Mouse (Mus musculus): ENCODE data around the gene Myadml2. TPM values are rescaled to one million over a fixed set of nuclear protein-coding genes. Genes with fewer than 3 reads are reported as not detected.

Myadml2 gene
- polyA plus RNA-seq, 1 experiment from 2014 or later: 0.90 TPM

DNA sequence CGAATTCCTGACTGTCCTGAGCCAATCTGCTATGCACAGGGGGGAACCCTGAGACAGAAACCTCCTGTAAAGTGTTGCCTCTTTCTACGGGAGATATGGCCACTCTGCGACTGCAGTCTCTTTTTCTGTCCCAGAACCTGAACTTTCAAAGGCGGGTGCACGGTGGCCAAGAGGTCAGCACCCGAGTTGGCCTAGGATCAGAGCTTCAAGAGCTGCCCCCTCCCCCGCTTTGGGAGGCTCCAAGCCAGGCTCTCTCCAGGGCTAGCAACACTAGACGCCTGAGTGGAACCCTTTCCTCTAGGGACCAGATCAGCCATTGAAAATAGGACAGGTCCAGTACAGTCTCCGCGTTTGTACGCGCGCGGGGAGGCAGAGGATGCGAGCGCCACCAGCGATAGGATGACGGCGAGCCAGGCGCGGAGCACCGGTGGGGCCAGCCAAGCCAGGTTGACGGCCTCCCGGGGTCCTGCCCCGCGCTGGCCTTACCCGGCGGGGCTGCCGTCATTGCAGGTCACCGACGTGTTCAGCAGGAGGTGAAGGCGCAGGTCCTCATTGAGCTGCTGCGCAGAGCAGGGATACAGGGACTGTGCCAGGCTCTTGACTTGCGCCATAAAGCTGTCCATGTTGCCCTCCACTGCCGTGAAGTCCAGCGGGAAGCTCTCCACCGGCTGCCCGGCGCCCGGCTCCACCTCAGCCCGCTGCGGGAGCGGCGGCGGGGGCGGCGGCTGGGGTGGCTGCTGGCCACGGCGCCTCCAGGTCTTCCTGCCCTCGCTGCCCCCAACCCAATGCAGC lies 11.7 kb upstream of the Myadml2 start:
- peak overlapping the region; percentile 49 for H3K4me2 ChIP-seq
- peaks cover 22% of the 10 kb centered on the region for H3K4me1 ChIP-seq
- no peak overlapping the region for H3K27ac ChIP-seq
- H3K9me3 ChIP-seq: no peaks in the 10 kb centered on the region
- no peak overlapping the region for H3K9ac ChIP-seq
- H3K36me3 ChIP-seq (replicated peaks): no peaks in the 10 kb centered on the region
- H3K27me3 ChIP-seq (replicated peaks): peaks cover 83% of the 10 kb centered on the region
- WGBS: 3% methylated on average over 50 of the region's 50 CpGs
- peak overlapping the region; percentile 34 for H3K4me3 ChIP-seq
- ATAC-seq (replicated peaks): no peak

DNA sequence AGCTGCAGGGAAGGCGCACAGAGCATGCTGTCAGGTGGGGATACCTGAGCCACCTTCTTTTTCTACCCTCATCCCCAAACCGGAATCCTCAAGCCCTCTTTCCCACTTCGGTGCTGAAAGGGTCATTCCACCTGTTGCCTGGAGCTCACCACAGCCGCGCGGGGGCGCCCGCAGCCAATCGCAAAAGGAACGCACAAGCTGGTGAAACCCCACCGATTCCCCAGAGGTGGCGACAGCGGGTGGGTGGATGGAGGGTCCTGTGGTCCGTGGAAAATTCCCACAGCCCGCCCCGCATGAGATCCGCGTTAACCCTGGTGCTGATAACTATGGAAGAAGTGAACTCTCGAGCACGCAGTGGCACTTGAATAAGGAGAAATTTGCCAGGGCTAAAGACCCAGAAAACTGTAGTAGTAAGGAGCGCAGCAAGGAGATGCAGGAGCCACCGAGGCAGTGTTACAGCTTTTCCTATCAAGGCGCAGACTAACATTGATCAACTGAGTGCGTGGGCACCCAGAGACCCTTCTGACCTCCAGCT lies 11.0 kb upstream of the Myadml2 start:
- WGBS: 2% methylated on average over 24 of the region's 24 CpGs
- no peak overlapping the region for H3K4me3 ChIP-seq
- peaks cover 81% of the 10 kb centered on the region for H3K27me3 ChIP-seq (replicated peaks)
- no peaks in the 10 kb centered on the region for H3K9me3 ChIP-seq
- H3K36me3 ChIP-seq (replicated peaks): no peaks in the 10 kb centered on the region
- H3K4me2 ChIP-seq: no peak overlapping the region
- no peak for ATAC-seq (replicated peaks)
- H3K27ac ChIP-seq: no peak overlapping the region
- no peak overlapping the region for H3K9ac ChIP-seq
- peaks cover 22% of the 10 kb centered on the region for H3K4me1 ChIP-seq

DNA sequence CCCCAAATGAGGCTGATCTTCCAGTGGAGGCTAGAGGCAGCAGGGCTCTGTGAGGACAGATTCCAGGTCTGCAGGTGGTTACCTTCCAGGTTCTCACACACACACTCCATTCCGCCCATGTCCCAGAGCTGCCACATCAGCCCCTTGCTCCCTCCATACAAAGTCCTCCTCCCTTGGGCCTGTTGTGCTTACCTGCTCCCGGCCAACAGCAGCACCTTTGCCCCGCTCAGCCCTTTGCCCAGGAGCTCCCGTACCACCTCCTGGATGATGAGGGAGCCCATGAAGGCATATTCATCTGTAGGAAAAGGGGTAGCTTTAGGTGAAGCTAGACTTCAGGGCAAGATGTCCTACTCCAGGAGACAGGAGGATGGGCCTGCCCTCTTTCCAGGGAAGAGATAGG lies 9.3 kb upstream of the Myadml2 start:
- H3K4me2 ChIP-seq: no peak overlapping the region
- H3K9me3 ChIP-seq: no peaks in the 10 kb centered on the region
- no peaks in the 10 kb centered on the region for H3K36me3 ChIP-seq (replicated peaks)
- H3K27me3 ChIP-seq (replicated peaks): peaks cover 64% of the 10 kb centered on the region
- H3K4me3 ChIP-seq: no peak overlapping the region
- H3K9ac ChIP-seq: no peak overlapping the region
- H3K27ac ChIP-seq: no peak overlapping the region
- H3K4me1 ChIP-seq: peaks cover 22% of the 10 kb centered on the region
- ATAC-seq (replicated peaks): no peak
- WGBS: 88% methylated on average over 4 of the region's 4 CpGs

DNA sequence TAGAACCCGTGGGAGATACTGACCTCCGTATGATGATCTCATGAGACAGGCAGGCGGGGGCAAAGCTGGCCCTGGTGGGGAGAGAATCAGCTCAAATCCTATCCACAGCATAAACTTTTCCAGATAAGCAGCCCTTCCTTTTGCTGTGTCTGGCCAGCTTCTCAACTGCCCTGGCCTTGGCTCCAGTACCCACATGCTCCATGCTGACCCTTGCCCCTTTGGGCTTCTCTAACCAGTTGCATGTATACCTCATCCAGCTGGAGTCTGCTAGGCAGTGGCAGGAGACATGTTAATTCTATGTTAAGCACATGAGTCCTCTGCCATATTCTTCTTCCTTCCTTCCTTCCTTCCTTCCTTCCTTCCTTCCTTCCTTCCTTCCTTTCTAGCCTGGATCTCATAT lies 6.8 kb upstream of the Myadml2 start:
- no peak for ATAC-seq (replicated peaks)
- H3K9me3 ChIP-seq: no peaks in the 10 kb centered on the region
- H3K27me3 ChIP-seq (replicated peaks): peaks cover 39% of the 10 kb centered on the region
- H3K36me3 ChIP-seq (replicated peaks): no peaks in the 10 kb centered on the region
- H3K4me1 ChIP-seq: peaks cover 5% of the 10 kb centered on the region
- 69% methylated on average over 3 of the region's 3 CpGs for WGBS
- H3K4me3 ChIP-seq: no peak overlapping the region
- no peak overlapping the region for H3K4me2 ChIP-seq
- no peak overlapping the region for H3K27ac ChIP-seq
- no peak overlapping the region for H3K9ac ChIP-seq

DNA sequence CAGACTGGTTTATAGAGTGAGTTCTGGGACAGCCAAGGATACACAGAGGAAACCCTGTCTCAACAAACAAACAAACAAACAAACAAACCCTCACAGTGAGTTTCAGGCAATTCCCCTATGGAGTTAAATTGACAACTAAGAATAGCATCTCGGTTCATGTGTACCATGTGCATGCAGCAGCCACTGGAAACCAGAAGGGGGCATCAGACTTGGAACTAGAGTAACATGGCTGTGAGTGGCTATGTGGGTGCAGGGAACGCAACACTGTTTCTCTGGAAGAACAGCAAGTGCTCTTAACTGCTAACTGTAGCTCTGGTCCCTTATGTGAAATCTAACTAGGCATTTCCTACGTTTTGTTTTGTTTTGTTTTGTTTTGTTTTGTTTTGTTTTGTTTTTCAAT lies 3.9 kb upstream of the Myadml2 start:
- no peaks in the 10 kb centered on the region for H3K9me3 ChIP-seq
- WGBS: 69% methylated on average over 3 of the region's 3 CpGs
- H3K36me3 ChIP-seq (replicated peaks): no peaks in the 10 kb centered on the region

DNA sequence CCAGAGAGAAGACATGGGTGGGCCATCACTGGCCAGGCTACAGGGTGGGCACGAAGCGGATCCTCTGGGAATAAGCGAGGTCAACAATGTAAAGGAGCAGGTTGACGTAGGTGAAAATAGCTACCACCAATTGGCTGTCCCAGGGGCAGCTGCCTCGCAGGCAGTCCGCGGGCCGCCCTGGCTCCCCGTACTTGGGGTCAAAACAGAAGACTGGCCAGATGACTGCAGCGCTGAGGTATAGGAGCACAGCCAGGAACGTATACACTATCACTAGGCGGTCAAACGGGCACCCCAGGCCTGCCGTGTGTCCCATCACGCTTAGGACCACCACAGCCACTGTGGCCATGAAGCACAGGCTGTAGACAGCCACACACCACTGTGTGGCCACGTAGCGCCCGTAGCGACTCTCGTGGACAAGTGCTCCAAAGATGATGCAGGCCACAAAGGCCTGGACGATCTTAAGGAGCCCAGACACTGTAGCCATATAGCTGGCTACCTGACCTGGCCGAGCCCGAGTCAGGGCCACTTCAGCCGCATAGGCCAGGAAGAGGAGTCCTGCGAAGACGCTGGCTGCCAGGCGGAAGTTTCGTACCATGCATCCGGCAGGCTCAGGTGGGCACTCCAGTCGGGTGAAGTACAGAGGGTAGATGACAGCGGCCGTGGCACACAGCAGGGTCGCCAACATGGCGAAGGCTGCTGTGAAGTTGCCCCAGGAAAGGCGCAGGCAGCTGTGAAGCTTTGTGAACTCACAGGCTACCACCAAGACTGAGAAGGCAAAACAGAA lies 719 bp downstream of the Myadml2 start:
- H3K36me3 ChIP-seq (replicated peaks): no peaks in the 10 kb centered on the region
- no peak for ATAC-seq (replicated peaks)
- 0 out of 2 replicates have a peak overlapping the region, but pooled peaks have one; percentile 50 for H3K4me2 ChIP-seq
- no peak overlapping the region for H3K9ac ChIP-seq
- WGBS: 82% methylated on average over 35 of the region's 35 CpGs
- H3K4me1 ChIP-seq: peaks cover 21% of the 10 kb centered on the region
- no peak overlapping the region for H3K27ac ChIP-seq
- H3K9me3 ChIP-seq: no peaks in the 10 kb centered on the region
- no peak overlapping the region for H3K4me3 ChIP-seq
- peaks cover 10% of the 10 kb centered on the region; the same call in 1 of the 2 replicates for H3K27me3 ChIP-seq (replicated peaks)

More for the DNA sequence above, 3.9 kb upstream of the Myadml2 start:
- H3K27ac ChIP-seq: no peak overlapping the region
- peaks cover 7% of the 10 kb centered on the region for H3K4me1 ChIP-seq
- no peak overlapping the region for H3K4me2 ChIP-seq
- no peak for ATAC-seq (replicated peaks)
- no peak overlapping the region for H3K4me3 ChIP-seq
- no peak overlapping the region for H3K9ac ChIP-seq
- peaks cover 17% of the 10 kb centered on the region for H3K27me3 ChIP-seq (replicated peaks)

DNA sequence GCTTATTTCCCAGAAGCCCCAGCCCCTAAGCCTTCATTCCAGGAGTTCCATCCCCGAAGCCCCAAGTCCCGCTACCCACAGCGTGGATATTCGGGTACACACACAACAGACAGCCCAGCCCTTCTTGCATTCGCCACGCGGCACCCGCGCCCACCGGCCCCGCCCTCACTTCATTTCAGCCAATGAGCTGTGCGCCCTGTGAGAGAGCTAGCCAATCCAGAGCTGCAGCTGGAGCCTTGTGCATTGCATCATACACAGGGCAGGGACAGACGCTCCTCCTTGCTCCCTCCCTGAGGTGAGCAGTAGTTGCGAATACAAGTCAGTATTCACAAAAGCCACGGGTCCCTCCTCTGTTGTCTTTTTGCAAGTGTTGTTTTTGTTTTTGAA lies 4.4 kb downstream of the Myadml2 start, which contains the start of gene Pycr1:
Gene Pycr1 (minus strand): TSS at position 169 of the 387 bp plus-strand sequence.
- Histone ChIP-seq H3K36me3 (replicated peaks) (no peaks in the 10 kb centered on the region), H3K4me2 (peak within 1 kb of the TSS; percentile 84), H3K9ac (peak within 1 kb of the TSS; percentile 54), H3K27ac (peak within 1 kb of the TSS; percentile 51; the same call in 1 of the 2 replicates), H3K9me3 (no peaks in the 10 kb centered on the region), H3K27me3 (replicated peaks) (peaks cover 10% of the 10 kb centered on the region; the same call in 1 of the 2 replicates), H3K4me3 (peak within 1 kb of the TSS; percentile 46), H3K4me1 (peaks cover 21% of the 10 kb centered on the region)
- peak; percentile 99 for ATAC-seq (replicated peaks)
- 0% methylated on average over 15 of the region's 15 CpGs for WGBS

DNA sequence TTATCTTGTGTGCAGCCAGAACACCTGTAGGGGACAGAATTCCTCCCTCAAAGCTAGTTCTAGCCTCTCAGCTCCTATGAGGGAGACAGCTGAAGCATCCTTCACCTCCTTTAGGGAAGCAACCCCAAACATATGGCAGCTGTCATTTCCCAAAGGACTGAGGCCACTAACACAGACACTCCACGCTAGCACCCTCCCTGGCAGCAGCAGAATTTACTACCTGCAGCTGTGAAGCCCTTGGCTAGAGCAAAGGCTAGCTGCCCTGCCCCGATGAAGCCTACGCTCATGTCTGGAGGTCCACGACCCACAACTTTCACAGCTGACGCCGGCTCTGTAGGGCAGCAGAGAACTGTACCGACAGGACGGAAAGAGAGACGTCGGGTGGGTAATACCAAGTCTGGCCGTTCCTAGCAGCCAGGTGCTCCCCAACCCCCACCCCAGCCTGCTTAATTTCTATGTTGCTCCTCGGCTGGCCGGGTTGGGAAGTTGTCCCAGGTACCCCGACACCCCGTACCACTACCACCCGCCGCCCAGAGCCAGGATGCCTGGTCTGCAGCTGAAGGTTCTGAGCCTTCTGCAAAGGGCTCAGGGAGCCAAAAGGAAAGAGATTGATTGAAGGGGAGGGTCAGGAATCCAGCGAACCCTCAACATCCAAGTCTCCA lies 4.9 kb downstream of the Myadml2 start:
- H3K36me3 ChIP-seq (replicated peaks): no peaks in the 10 kb centered on the region
- 2% methylated on average over 18 of the region's 18 CpGs for WGBS

DNA sequence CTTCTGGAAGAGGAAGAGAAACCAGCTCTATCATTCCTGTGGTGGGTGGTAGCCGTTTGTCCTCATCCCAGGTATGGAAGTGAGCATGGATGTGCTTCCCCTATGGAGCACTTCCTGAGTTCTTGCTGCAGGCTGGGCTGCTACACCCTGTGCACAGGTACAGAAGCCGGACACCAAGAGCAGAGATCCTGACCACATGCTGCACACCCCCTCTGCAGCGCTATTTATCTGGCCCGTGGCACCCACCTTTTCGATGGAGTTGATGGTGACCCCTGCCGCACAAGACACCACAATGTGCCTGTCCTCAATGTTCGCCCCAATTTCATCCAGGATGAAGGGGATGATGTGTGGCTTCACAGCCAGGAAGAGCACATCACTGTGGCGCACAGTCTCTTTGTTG lies 6.1 kb downstream of the Myadml2 start:
- H3K4me2 ChIP-seq: no peak overlapping the region
- WGBS: 91% methylated on average over 8 of the region's 8 CpGs
- H3K27ac ChIP-seq: no peak overlapping the region
- peaks cover 14% of the 10 kb centered on the region for H3K4me1 ChIP-seq
- no peaks in the 10 kb centered on the region for H3K36me3 ChIP-seq (replicated peaks)
- H3K27me3 ChIP-seq (replicated peaks): peaks cover 3% of the 10 kb centered on the region; the same call in 1 of the 2 replicates
- ATAC-seq (replicated peaks): no peak
- no peaks in the 10 kb centered on the region for H3K9me3 ChIP-seq
- no peak overlapping the region for H3K4me3 ChIP-seq
- H3K9ac ChIP-seq: no peak overlapping the region

More for the DNA sequence above, 4.9 kb downstream of the Myadml2 start:
- Histone ChIP-seq H3K27me3 (replicated peaks) (peaks cover 10% of the 10 kb centered on the region; the same call in 1 of the 2 replicates), H3K4me3 (peak overlapping the region; percentile 46), H3K9me3 (no peaks in the 10 kb centered on the region), H3K27ac (peak overlapping the region; percentile 51; the same call in 1 of the 2 replicates), H3K4me2 (peak overlapping the region; percentile 84), H3K9ac (peak overlapping the region; percentile 54), H3K4me1 (peaks cover 18% of the 10 kb centered on the region)
- peak; percentile 72 for ATAC-seq (replicated peaks)

DNA sequence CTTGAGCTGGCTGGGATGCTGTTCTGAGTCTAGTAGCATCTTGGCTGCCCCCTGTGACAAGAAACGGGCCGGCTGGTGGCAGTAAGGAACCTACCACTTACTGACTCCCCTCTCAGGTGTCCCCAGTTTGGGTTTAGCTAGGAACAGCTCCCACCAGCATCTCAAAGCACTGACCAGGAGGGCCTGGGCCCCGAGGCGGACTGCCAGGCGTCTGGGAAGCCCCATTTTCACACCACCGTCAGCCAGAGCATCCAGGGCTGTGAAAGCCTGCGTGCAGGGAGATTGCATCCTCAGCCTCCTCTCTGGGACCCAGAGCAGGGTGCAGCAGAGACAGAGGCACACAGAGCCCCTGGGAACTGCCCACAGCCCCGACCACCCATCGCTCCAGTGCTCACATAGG lies 6.7 kb downstream of the Myadml2 start:
- Histone ChIP-seq H3K9ac (no peak overlapping the region), H3K9me3 (no peaks in the 10 kb centered on the region), H3K4me1 (peaks cover 14% of the 10 kb centered on the region), H3K27ac (no peak overlapping the region), H3K4me3 (no peak overlapping the region), H3K36me3 (replicated peaks) (no peaks in the 10 kb centered on the region), H3K4me2 (no peak overlapping the region), H3K27me3 (replicated peaks) (no peaks in the 10 kb centered on the region)
- 66% methylated on average over 9 of the region's 9 CpGs for WGBS
- no peak for ATAC-seq (replicated peaks)

DNA sequence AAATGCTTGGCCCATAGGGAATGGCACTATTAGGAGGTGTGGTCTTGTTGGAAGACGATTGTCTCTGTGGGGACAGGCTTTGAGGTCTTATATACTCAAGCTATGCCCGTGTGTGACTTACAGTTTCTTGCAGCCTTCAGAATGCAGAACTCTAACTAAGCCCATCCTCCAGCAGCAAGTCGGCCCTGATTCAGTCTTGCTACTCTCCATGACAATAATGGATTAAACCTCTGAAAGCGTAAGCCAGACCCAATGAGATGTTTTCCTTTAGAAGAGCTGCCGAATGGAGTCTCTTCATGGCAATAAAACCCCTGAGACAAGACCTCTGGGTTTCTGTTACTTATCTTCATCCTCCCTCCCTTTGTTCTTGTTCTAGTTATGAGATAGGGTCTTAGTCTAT lies 13.1 kb downstream of the Myadml2 start:
- Histone ChIP-seq H3K9me3 (no peaks in the 10 kb centered on the region), H3K4me3 (no peak overlapping the region), H3K36me3 (replicated peaks) (no peaks in the 10 kb centered on the region), H3K27me3 (replicated peaks) (no peaks in the 10 kb centered on the region), H3K4me1 (peaks cover 31% of the 10 kb centered on the region), H3K9ac (no peak overlapping the region), H3K27ac (no peak overlapping the region), H3K4me2 (no peak overlapping the region)
- ATAC-seq (replicated peaks): no peak
- 67% methylated on average over 5 of the region's 5 CpGs for WGBS
